Mouse (Mus musculus) urinary bladder, adult 2 months (tissue): ENCODE measurements at regions not wholly inside any gene's neighbourhood (a gene's known extent, or its start where the extent isn't known, plus 50 kb on each side); places are given as distances from the start of the nearest gene placed in this dataset.

Experiments
- DNase-seq: peaks from one replicate; pipeline ENCODE4 v3.0.0; 2022; ENCODE audit warnings: low spot score

GRCm38 (mm10) chr1:181299826-181300225, 52.6 kb upstream of the Cnih3 start:
- DNase-seq, result no peak

DNA sequence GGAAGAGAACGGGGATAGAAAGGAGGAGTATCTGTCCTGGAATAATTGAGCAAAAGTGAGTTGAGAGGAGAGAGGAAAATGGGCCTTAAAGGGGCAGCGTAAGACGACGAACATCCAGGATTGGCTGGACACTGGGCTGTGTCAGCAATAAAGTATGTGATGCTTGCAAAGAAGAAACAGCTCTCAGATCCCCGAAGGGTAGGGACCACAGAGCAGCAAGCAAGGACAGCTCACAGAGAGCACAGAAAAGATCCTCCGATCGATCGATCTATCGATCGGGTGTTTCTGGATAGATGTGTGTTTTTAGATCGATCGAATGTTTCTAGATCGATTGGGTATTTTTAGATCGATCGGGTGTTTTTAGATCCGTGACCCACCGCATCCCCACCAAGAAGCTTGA, 50.3 kb upstream of the Cnih3 start:
- DNase-seq, result no peak
